Mouse (Mus musculus): ENCODE results near the gene Apon.

DNA sequence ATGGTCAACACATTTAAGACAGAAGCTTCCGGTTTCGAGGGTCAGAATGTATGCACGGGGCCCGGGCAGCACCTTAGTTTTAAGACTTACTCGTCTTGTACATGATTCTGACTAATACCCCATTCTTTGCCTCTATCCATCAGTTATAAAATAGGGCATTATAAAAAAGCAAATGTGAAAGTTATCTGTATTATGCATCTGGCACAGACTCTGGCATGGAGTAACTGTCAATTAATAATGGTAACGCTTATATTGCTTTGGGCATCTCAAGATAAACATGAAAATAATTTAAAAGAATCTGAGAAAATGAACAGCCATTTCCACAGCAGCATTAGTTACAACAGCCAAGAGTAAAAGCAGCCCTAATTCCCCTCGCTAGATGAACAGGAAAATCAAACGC is 25.9 kb upstream of the Apon start:
- TF ChIP-seq CTCF (IDR thresholded peaks at IDR 0.05; ENCODE audit: control insufficient read depth, insufficient read depth, low read length) (no peak), POLR2A (IDR thresholded peaks at IDR 0.05; ENCODE audit: borderline replicate concordance, control insufficient read depth, low read depth, low read length) (no peak)
